Mouse (Mus musculus) CH12F3 (cell line): ENCODE measurements around the gene Dtnb.

ENCODE experiments used
- in situ Hi-C: fragments of 300-500 bp; cut with MboI; formaldehyde crosslinking; loops from 2 replicates; pipeline ENCODE4 v1.14.3; 2020; ENCODE audit warnings: low sequenced_read_pairs

The Dtnb gene

GRCm38 (mm10) chr12:3764191-3764804 lies 192.1 kb downstream of the Dtnb start:
- in situ Hi-C loops, result no loop called here

GRCm38 (mm10) chr12:3767360-3767759 lies 195.2 kb downstream of the Dtnb start:
- in situ Hi-C loops, result no loop called here

GRCm38 (mm10) chr12:3768391-3768790 lies 196.2 kb downstream of the Dtnb start:
- in situ Hi-C loops, result no loop called here

- in situ Hi-C loops, result no loop called here
Measured at GRCm38 (mm10) chr12:3770546-3770945, 198.4 kb downstream of the Dtnb start.

GRCm38 (mm10) chr12:3771080-3771479 lies 198.9 kb downstream of the Dtnb start:
- in situ Hi-C loops, result no loop called here

GRCm38 (mm10) chr12:3773643-3774042 lies 201.5 kb downstream of the Dtnb start:
- in situ Hi-C loops, result no loop called here

- in situ Hi-C loops, result no loop called here
Measured at GRCm38 (mm10) chr12:3776015-3776414, 203.8 kb downstream of the Dtnb start.

DNA sequence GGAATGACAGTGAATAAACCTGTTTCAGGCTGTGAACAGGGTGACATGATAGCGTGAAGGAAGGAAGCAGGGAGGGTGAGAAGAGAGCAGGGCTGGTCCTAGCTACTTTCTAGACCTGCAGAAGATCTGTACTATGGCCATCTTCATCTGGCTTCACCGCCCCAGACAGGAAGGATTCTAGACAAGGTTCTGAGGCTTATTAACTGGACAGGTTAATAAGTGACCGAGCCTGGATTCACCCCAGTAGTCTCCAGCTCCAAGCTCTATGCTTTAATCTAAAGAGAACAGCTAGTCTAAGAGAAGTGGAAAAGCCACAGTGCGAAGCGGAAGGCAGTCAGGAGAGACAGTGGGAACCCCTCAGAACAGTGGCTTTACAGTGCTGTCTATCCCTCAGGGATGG lies 205.5 kb downstream of the Dtnb start:
- in situ Hi-C loops, result no loop called here

- in situ Hi-C loops, result no loop called here
Measured at GRCm38 (mm10) chr12:3778286-3778685, 206.1 kb downstream of the Dtnb start.

DNA sequence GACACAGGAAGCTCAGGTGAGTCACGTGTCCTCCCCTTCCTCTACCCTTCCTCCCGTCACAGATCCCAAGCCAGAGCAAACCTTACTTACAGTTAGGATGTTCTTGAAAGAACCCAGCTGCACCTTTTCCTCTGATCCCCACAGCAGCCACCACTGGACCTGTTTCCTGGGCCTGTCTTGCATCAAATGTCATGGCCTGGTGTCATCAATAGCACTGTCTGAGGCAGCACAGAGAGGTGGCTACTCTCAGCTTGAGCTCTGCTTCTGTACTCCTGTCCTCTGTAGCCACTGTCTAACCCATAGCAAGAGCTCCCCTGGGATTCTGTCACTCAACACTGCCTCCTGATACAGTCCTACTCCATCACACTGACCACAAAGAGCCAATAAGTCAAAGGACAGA lies 207.5 kb downstream of the Dtnb start:
- in situ Hi-C loops, result no loop called here

DNA sequence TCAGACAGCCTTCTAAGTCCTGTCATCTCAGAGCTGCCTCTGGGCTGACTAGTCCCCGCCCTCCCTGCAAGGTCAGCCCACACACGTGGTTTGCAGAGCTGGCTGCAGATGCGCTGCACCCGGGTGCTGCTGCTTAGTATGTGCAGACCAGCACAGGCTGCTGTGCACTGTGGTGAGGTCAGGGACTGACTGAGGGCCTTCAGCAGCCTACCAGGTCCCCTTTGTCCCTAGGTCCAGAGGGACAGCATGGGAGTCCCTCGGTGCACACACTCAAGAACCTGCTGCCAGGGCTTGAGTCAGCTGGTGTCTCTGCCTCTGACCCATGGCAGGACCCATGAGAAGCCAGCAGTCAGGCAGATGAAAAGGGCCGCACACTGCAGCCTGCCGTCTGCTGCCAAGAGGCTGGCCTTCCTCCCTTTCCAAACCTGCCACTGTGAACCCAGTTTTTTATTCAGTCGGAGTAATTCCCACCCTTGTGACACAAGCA lies 208.3 kb downstream of the Dtnb start:
- in situ Hi-C loops, result no loop called here

DNA sequence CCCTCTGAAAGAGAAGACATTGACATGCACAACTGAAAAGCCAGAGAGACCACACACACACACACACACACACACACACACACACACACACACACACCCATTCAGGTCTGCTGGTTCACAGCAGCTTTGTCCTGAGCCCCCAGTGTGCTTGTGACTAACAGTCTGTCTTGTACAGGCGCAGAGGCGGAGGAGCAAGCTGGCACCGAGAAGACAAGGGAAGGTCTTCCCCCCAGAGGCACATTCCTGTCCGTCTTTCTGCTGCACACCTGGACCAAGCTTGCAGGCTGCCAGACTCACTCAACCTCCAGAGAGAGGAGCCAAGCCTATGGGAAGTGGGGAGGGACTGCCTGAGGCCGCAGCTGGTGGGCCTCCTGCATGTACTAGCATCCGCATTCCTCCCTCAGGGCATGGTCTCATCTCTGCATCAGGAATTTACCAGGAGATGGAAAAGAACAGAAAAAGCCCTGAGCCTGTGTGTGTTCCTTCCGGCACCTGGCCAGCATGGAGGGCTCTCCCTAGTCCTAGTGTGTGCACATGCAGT lies 208.8 kb downstream of the Dtnb start:
- in situ Hi-C loops, result no loop called here

GRCm38 (mm10) chr12:3781482-3781881 lies 209.3 kb downstream of the Dtnb start:
- in situ Hi-C loops, result no loop called here

DNA sequence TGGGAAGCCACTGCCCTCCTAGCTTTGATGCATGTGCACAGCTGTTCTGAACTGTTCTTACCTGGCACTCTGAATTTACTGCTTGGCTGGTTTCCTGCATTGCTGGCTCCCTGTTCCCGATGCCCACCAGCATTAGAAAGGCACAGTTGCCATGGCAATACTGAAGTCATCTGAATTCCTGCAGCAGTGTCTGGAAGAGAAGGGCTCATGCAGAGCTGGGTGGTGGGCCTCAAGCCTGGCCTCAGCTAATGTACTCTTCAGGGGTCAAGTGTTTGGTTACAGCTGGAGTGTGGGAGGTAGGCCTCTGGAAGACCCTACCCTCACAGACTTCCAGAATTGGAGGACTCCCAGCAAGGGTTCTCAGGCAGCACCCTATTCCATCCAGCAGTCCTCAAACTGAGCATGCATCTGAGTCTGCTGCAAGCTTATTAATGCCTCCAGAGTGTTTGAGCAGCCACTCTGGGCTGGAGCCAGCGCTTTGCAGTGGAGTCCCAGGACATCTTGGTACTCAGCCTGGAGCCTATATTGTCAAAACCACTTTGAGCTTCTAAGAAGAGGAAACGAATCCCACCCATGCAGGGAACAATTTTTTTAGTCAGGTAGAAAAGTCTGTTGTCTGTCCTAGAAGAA lies 211.1 kb downstream of the Dtnb start:
- in situ Hi-C loops, result no loop called here

GRCm38 (mm10) chr12:3784258-3784657 lies 212.1 kb downstream of the Dtnb start:
- in situ Hi-C loops, result no loop called here

GRCm38 (mm10) chr12:3784729-3785128 lies 212.5 kb downstream of the Dtnb start:
- in situ Hi-C loops, result no loop called here

GRCm38 (mm10) chr12:3787041-3787440 lies 214.9 kb downstream of the Dtnb start:
- in situ Hi-C loops, result no loop called here

DNA sequence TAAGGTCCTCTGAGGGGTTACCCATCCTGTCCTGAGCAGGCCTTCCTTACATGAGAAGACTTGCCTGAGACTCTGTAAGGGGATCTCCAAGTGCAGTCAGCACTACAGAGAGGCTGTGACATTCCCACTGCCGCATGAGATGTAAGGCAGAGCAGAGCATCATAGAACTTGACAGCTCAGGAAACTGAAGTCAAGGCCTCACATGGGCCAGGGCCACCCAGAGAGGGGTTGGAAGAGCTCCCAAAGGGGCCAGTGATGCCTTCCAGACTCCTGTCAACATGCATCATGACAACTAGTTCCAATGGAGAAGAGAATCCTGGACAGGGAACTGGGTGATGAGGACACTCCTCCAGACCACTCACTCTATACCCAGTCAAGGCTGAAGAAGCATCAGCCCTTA lies 215.4 kb downstream of the Dtnb start:
- in situ Hi-C loops, result no loop called here

- in situ Hi-C loops, result no loop called here
Measured at GRCm38 (mm10) chr12:3788421-3789051, 216.4 kb downstream of the Dtnb start.

DNA sequence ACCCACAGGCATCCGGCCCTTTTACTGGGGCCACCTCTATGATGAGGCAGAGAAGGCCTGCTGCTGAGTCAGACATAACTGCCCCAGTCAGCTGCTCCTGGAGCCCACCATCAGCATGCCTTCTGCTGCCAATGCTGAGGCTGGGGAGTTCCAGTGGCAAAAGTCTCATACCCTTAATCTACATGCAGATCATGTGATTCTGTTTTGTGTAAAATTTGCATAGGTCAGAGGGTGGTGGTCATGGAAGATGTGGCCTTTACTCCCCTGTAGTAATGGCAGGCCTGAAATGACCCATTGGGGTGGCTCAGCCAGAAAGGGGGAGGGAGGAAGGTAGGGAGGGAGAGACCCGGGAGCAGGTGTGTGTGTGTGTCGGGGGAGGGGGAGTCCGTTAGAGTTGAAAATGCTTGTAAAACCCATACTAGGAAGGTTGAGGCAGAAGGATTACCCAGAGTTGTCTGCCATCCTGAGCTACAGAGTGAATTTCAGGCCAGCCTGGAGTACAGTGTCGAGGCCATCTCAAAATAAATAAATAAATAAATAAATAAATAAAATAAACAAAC lies 217.5 kb downstream of the Dtnb start:
- in situ Hi-C loops, result no loop called here

GRCm38 (mm10) chr12:3791257-3791656 lies 219.1 kb downstream of the Dtnb start:
- in situ Hi-C loops, result no loop called here

DNA sequence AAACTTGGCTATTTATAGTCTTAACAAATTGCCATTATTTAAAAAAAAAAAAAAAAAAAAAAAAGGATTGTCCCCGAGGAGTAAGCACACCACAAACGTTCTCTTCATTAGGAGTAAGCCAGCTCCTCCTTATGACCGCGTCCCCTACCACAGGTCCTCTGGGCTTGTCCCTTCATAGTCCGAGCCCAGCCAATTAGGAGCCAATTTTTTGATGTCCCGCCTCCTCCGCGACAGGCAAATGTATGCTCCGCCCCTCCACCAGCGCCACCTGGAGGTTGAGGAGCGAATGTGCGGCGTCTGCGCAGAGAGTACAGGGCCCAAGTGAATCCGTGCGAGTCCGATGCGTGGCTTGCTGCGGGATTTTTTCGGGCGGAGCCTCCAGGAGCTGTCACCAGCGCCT lies 219.6 kb downstream of the Dtnb start:
- in situ Hi-C loops, result no loop called here
